Mouse (Mus musculus): Measurements from ENCODE around the gene Zfp609. TPM values are rescaled to one million over a fixed set of nuclear protein-coding genes. Genes with fewer than 3 reads are reported as not detected.

Gene Zfp609
- polyA plus RNA-seq, 1 experiment from 2014 or later: 8.1 TPM

- H3K27me3 ChIP-seq (ENCODE audit: control insufficient read depth, insufficient read depth, low read length): no peaks in the 10 kb centered on the region
- no peak for ATAC-seq (replicated peaks; ENCODE audit: insufficient number of reproducible peaks, low FRiP score, low TSS enrichment)
- H3K36me3 ChIP-seq (ENCODE audit: control insufficient read depth, insufficient read depth, low read length): peaks cover 7% of the 10 kb centered on the region
- H3K9ac ChIP-seq (ENCODE audit: low read depth, low read length): no peak overlapping the region
- H3K4me1 ChIP-seq (ENCODE audit: control insufficient read depth, insufficient read depth, low read length): peaks cover 2% of the 10 kb centered on the region; the same call in 1 of the 2 replicates
- H3K4me2 ChIP-seq: no peak overlapping the region
- no peak overlapping the region for H3K4me3 ChIP-seq (ENCODE audit: low read depth, low read length)
- no peaks in the 10 kb centered on the region for H3K9me3 ChIP-seq (replicated peaks; ENCODE audit: control insufficient read depth, low read length)
- H3K27ac ChIP-seq (ENCODE audit: low read depth, low read length): no peak overlapping the region
Observed at GRCm38 (mm10) chr9:65833640-65834039, 6.3 kb upstream of the Zfp609 start.

GRCm38 (mm10) chr9:65833230-65833629 is 5.9 kb upstream of the Zfp609 start:
- no peak overlapping the region for H3K27ac ChIP-seq (ENCODE audit: low read depth, low read length)
- H3K4me2 ChIP-seq: no peak overlapping the region
- no peaks in the 10 kb centered on the region for H3K27me3 ChIP-seq (ENCODE audit: control insufficient read depth, insufficient read depth, low read length)
- no peak overlapping the region for H3K9ac ChIP-seq (ENCODE audit: low read depth, low read length)
- no peak for ATAC-seq (replicated peaks; ENCODE audit: insufficient number of reproducible peaks, low FRiP score, low TSS enrichment)
- no peaks in the 10 kb centered on the region for H3K9me3 ChIP-seq (replicated peaks; ENCODE audit: control insufficient read depth, low read length)
- H3K4me1 ChIP-seq (ENCODE audit: control insufficient read depth, insufficient read depth, low read length): peaks cover 6% of the 10 kb centered on the region; the same call in 1 of the 2 replicates
- 92% methylated on average over 2 of the region's 2 CpGs for WGBS (ENCODE audit: insufficient replicate concordance)
- peaks cover 3% of the 10 kb centered on the region for H3K36me3 ChIP-seq (ENCODE audit: control insufficient read depth, insufficient read depth, low read length)
- H3K4me3 ChIP-seq (ENCODE audit: low read depth, low read length): no peak overlapping the region

GRCm38 (mm10) chr9:65832041-65832440 is 4.7 kb upstream of the Zfp609 start:
- no peak overlapping the region for H3K9ac ChIP-seq (ENCODE audit: low read depth, low read length)
- peaks cover 3% of the 10 kb centered on the region; the same call in 1 of the 2 replicates for H3K36me3 ChIP-seq (ENCODE audit: control insufficient read depth, insufficient read depth, low read length)
- H3K9me3 ChIP-seq (replicated peaks; ENCODE audit: control insufficient read depth, low read length): no peaks in the 10 kb centered on the region
- H3K4me1 ChIP-seq (ENCODE audit: control insufficient read depth, insufficient read depth, low read length): peaks cover 7% of the 10 kb centered on the region; the same call in 1 of the 2 replicates
- no peak overlapping the region for H3K27ac ChIP-seq (ENCODE audit: low read depth, low read length)
- H3K4me3 ChIP-seq (ENCODE audit: low read depth, low read length): no peak overlapping the region
- WGBS (ENCODE audit: insufficient replicate concordance): 73% methylated on average over 2 of the region's 2 CpGs
- no peak overlapping the region for H3K4me2 ChIP-seq
- H3K27me3 ChIP-seq (ENCODE audit: control insufficient read depth, insufficient read depth, low read length): no peaks in the 10 kb centered on the region
- no peak for ATAC-seq (replicated peaks; ENCODE audit: insufficient number of reproducible peaks, low FRiP score, low TSS enrichment)

GRCm38 (mm10) chr9:65831164-65831563 is 3.8 kb upstream of the Zfp609 start:
- H3K4me2 ChIP-seq: no peak overlapping the region
- H3K36me3 ChIP-seq (ENCODE audit: control insufficient read depth, insufficient read depth, low read length): peaks cover 3% of the 10 kb centered on the region; the same call in 1 of the 2 replicates
- ATAC-seq (replicated peaks; ENCODE audit: insufficient number of reproducible peaks, low FRiP score, low TSS enrichment): no peak
- H3K27me3 ChIP-seq (ENCODE audit: control insufficient read depth, insufficient read depth, low read length): no peaks in the 10 kb centered on the region
- H3K27ac ChIP-seq (ENCODE audit: low read depth, low read length): no peak overlapping the region
- no peaks in the 10 kb centered on the region for H3K9me3 ChIP-seq (replicated peaks; ENCODE audit: control insufficient read depth, low read length)
- WGBS (ENCODE audit: insufficient replicate concordance): 65% methylated on average over 4 of the region's 4 CpGs
- peaks cover 9% of the 10 kb centered on the region for H3K4me1 ChIP-seq (ENCODE audit: control insufficient read depth, insufficient read depth, low read length)
- H3K9ac ChIP-seq (ENCODE audit: low read depth, low read length): no peak overlapping the region
- H3K4me3 ChIP-seq (ENCODE audit: low read depth, low read length): no peak overlapping the region

GRCm38 (mm10) chr9:65830255-65830654 is 2.9 kb upstream of the Zfp609 start:
- H3K4me3 ChIP-seq (ENCODE audit: low read depth, low read length): no peak overlapping the region
- WGBS (ENCODE audit: insufficient replicate concordance): 76% methylated on average over 4 of the region's 4 CpGs
- no peak overlapping the region for H3K27ac ChIP-seq (ENCODE audit: low read depth, low read length)
- H3K4me2 ChIP-seq: no peak overlapping the region
- no peak overlapping the region for H3K9ac ChIP-seq (ENCODE audit: low read depth, low read length)
- no peak for ATAC-seq (replicated peaks; ENCODE audit: insufficient number of reproducible peaks, low FRiP score, low TSS enrichment)
- peaks cover 18% of the 10 kb centered on the region for H3K4me1 ChIP-seq (ENCODE audit: control insufficient read depth, insufficient read depth, low read length)
- H3K36me3 ChIP-seq (ENCODE audit: control insufficient read depth, insufficient read depth, low read length): peaks cover 3% of the 10 kb centered on the region; the same call in 1 of the 2 replicates
- H3K9me3 ChIP-seq (replicated peaks; ENCODE audit: control insufficient read depth, low read length): no peaks in the 10 kb centered on the region
- H3K27me3 ChIP-seq (ENCODE audit: control insufficient read depth, insufficient read depth, low read length): no peaks in the 10 kb centered on the region

GRCm38 (mm10) chr9:65829410-65829809 is 2.0 kb upstream of the Zfp609 start:
- ATAC-seq (replicated peaks; ENCODE audit: insufficient number of reproducible peaks, low FRiP score, low TSS enrichment): no peak
- Histone ChIP-seq H3K27me3 (ENCODE audit: control insufficient read depth, insufficient read depth, low read length) (no peaks in the 10 kb centered on the region), H3K4me2 (no peak overlapping the region), H3K4me3 (ENCODE audit: low read depth, low read length) (no peak overlapping the region), H3K4me1 (ENCODE audit: control insufficient read depth, insufficient read depth, low read length) (peaks cover 25% of the 10 kb centered on the region), H3K36me3 (ENCODE audit: control insufficient read depth, insufficient read depth, low read length) (no peaks in the 10 kb centered on the region), H3K27ac (ENCODE audit: low read depth, low read length) (no peak overlapping the region), H3K9ac (ENCODE audit: low read depth, low read length) (no peak overlapping the region), H3K9me3 (replicated peaks; ENCODE audit: control insufficient read depth, low read length) (no peaks in the 10 kb centered on the region)
- 87% methylated on average over 1 of the region's 2 CpGs for WGBS (ENCODE audit: insufficient replicate concordance)

GRCm38 (mm10) chr9:65828511-65828910 is 1.1 kb upstream of the Zfp609 start:
- no peaks in the 10 kb centered on the region for H3K9me3 ChIP-seq (replicated peaks; ENCODE audit: control insufficient read depth, low read length)
- no peak for ATAC-seq (replicated peaks; ENCODE audit: insufficient number of reproducible peaks, low FRiP score, low TSS enrichment)
- no peaks in the 10 kb centered on the region for H3K27me3 ChIP-seq (ENCODE audit: control insufficient read depth, insufficient read depth, low read length)
- H3K27ac ChIP-seq (ENCODE audit: low read depth, low read length): peak overlapping the region; percentile 100; the same call in 1 of the 2 replicates
- peak overlapping the region; percentile 94 for H3K4me3 ChIP-seq (ENCODE audit: low read depth, low read length)
- peak overlapping the region; percentile 98; the same call in 1 of the 2 replicates for H3K9ac ChIP-seq (ENCODE audit: low read depth, low read length)
- peaks cover 33% of the 10 kb centered on the region for H3K4me1 ChIP-seq (ENCODE audit: control insufficient read depth, insufficient read depth, low read length)
- H3K4me2 ChIP-seq: peak overlapping the region; percentile 63
- WGBS (ENCODE audit: insufficient replicate concordance): 11% methylated on average over 3 of the region's 3 CpGs
- no peaks in the 10 kb centered on the region for H3K36me3 ChIP-seq (ENCODE audit: control insufficient read depth, insufficient read depth, low read length)

GRCm38 (mm10) chr9:65828016-65828403 is 646 bp upstream of the Zfp609 start:
- H3K9me3 ChIP-seq (replicated peaks; ENCODE audit: control insufficient read depth, low read length): no peaks in the 10 kb centered on the region
- ATAC-seq (replicated peaks; ENCODE audit: insufficient number of reproducible peaks, low FRiP score, low TSS enrichment): no peak
- peak overlapping the region; percentile 98 for H3K9ac ChIP-seq (ENCODE audit: low read depth, low read length)
- peak overlapping the region; percentile 94 for H3K4me3 ChIP-seq (ENCODE audit: low read depth, low read length)
- peaks cover 36% of the 10 kb centered on the region for H3K4me1 ChIP-seq (ENCODE audit: control insufficient read depth, insufficient read depth, low read length)
- H3K27ac ChIP-seq (ENCODE audit: low read depth, low read length): peak overlapping the region; percentile 100
- no peaks in the 10 kb centered on the region for H3K36me3 ChIP-seq (ENCODE audit: control insufficient read depth, insufficient read depth, low read length)
- no peaks in the 10 kb centered on the region for H3K27me3 ChIP-seq (ENCODE audit: control insufficient read depth, insufficient read depth, low read length)
- WGBS (ENCODE audit: insufficient replicate concordance): 1% methylated on average over 13 of the region's 13 CpGs
- peak overlapping the region; percentile 63 for H3K4me2 ChIP-seq

GRCm38 (mm10) chr9:65826588-65827343 is 598 bp downstream of the Zfp609 start:
- Histone ChIP-seq H3K4me3 (ENCODE audit: low read depth, low read length) (peak overlapping the region; percentile 94), H3K9ac (ENCODE audit: low read depth, low read length) (peak overlapping the region; percentile 98), H3K27ac (ENCODE audit: low read depth, low read length) (peak overlapping the region; percentile 100), H3K27me3 (ENCODE audit: control insufficient read depth, insufficient read depth, low read length) (no peaks in the 10 kb centered on the region), H3K4me1 (ENCODE audit: control insufficient read depth, insufficient read depth, low read length) (peaks cover 38% of the 10 kb centered on the region), H3K9me3 (replicated peaks; ENCODE audit: control insufficient read depth, low read length) (no peaks in the 10 kb centered on the region), H3K4me2 (peak overlapping the region; percentile 63), H3K36me3 (ENCODE audit: control insufficient read depth, insufficient read depth, low read length) (no peaks in the 10 kb centered on the region)
- WGBS (ENCODE audit: insufficient replicate concordance): under 1% methylated on average over 28 of the region's 31 CpGs
- peak; percentile 26; the same call in 1 of the 2 replicates for ATAC-seq (replicated peaks; ENCODE audit: insufficient number of reproducible peaks, low FRiP score, low TSS enrichment)
